Mouse (Mus musculus): ENCODE results near the gene Itga2. TPM values are rescaled to one million over a fixed set of nuclear protein-coding genes. Genes with fewer than 3 reads are reported as not detected.

Itga2 gene
- polyA plus RNA-seq, 1 experiment from 2014 or later, result 1.3 TPM

GRCm38 (mm10) chr13:114802971-114803370 is 128.9 kb downstream of the Itga2 start:
- H3K9me3 ChIP-seq, result no peaks in the 10 kb centered on the region
- 91% methylated on average over 2 of the region's 2 CpGs for WGBS
- no peak overlapping the region for H3K27ac ChIP-seq
- no peaks in the 10 kb centered on the region for H3K27me3 ChIP-seq
- no peaks in the 10 kb centered on the region for H3K36me3 ChIP-seq (replicated peaks)
- H3K9ac ChIP-seq, result no peak overlapping the region
- no peak overlapping the region for H3K4me2 ChIP-seq
- ATAC-seq (ENCODE audit: low FRiP score), result no peak
- H3K4me3 ChIP-seq (replicated peaks), result no peak overlapping the region
- no peaks in the 10 kb centered on the region for H3K4me1 ChIP-seq

DNA sequence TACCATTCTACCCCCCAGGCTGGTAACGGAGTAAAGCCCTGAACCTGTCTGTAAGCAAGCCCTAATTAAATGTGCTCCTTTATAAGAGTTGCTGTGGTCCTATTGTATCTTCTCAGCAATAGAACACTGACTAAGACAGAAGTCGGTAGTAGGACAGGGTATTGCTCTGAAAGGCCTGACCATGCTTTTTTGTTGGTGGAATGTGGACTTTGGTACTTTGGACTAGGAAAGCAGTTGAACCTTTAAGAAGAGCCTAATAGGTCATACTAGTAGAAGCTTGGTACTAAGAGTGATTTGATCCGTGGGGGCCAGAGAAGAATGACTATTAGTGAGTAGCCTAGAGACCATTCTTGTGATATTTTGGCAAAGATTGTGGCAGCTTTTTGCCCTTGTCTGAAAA is 130.0 kb downstream of the Itga2 start:
- Histone ChIP-seq H3K27me3 (no peaks in the 10 kb centered on the region), H3K4me1 (no peaks in the 10 kb centered on the region), H3K4me3 (replicated peaks) (no peak overlapping the region), H3K36me3 (replicated peaks) (no peaks in the 10 kb centered on the region), H3K4me2 (no peak overlapping the region), H3K9me3 (no peaks in the 10 kb centered on the region), H3K27ac (no peak overlapping the region), H3K9ac (no peak overlapping the region)
- no peak for ATAC-seq (ENCODE audit: low FRiP score)
- WGBS, result 65% methylated on average over 3 of the region's 3 CpGs

- Histone ChIP-seq H3K9me3 (no peaks in the 10 kb centered on the region), H3K27me3 (peaks cover 3% of the 10 kb centered on the region; the same call in 1 of the 2 replicates), H3K4me2 (no peak overlapping the region), H3K27ac (no peak overlapping the region), H3K4me1 (no peaks in the 10 kb centered on the region), H3K36me3 (replicated peaks) (no peaks in the 10 kb centered on the region), H3K9ac (no peak overlapping the region), H3K4me3 (replicated peaks) (no peak overlapping the region)
- 52% methylated on average over 6 of the region's 6 CpGs for WGBS
- peak; percentile 41; the same call in 1 of the 2 replicates for ATAC-seq (ENCODE audit: low FRiP score)
Measured at GRCm38 (mm10) chr13:114793250-114794030, 138.5 kb downstream of the Itga2 start.

GRCm38 (mm10) chr13:114791511-114791910 is 140.4 kb downstream of the Itga2 start:
- 82% methylated on average over 1 of the region's 1 CpGs for WGBS
- no peak for ATAC-seq (ENCODE audit: low FRiP score)
- H3K4me2 ChIP-seq, result no peak overlapping the region

More at GRCm38 (mm10) chr13:114791511-114791910, 140.4 kb downstream of the Itga2 start:
- Histone ChIP-seq H3K4me3 (replicated peaks) (no peak overlapping the region), H3K9me3 (no peaks in the 10 kb centered on the region), H3K27ac (no peak overlapping the region), H3K4me1 (no peaks in the 10 kb centered on the region), H3K9ac (no peak overlapping the region), H3K36me3 (replicated peaks) (no peaks in the 10 kb centered on the region), H3K27me3 (peaks cover 3% of the 10 kb centered on the region; the same call in 1 of the 2 replicates)

Other genes with a start within 250 kb of the Itga2 start
- gene Mocs2, start 113.9 kb downstream of the Itga2 start, polyA plus RNA-seq (2016; fragmentation: Nextera tagmentation; extraction: Ambion mirVana), result 84.1 and 84.6 TPM in 2 replicates
- 3.6 and 4.4 TPM in 2 replicates for gene Pelo, start 158.1 kb upstream of the Itga2 start, polyA plus RNA-seq (2016; fragmentation: Nextera tagmentation; extraction: Ambion mirVana)
- gene Gm49395, start 169.8 kb upstream of the Itga2 start, polyA plus RNA-seq (2016; fragmentation: Nextera tagmentation; extraction: Ambion mirVana), result 1.6 and 3.6 TPM in 2 replicates
- 4.8 and 5.2 TPM in 2 replicates for gene Itga1, start 169.9 kb upstream of the Itga2 start, polyA plus RNA-seq (2016; fragmentation: Nextera tagmentation; extraction: Ambion mirVana)

Measured in forebrain, embryonic 12.5 days (tissue).